Mouse (Mus musculus) embryonic facial prominence, embryonic 10.5 days (tissue): ENCODE measurements around the gene Wnt5b. TPM values are rescaled to one million over a fixed set of nuclear protein-coding genes. Genes with fewer than 3 reads are reported as not detected.

Experiments used
- DNase-seq: peaks from one replicate; pipeline ENCODE4 v3.0.0-alpha.2; 2017; ENCODE audit warnings: low spot score
- H3K27ac ChIP-seq: fragments of 300-500 bp; sonication (generic); replicated peaks from 2 replicates; pipeline ENCODE4 v1.5.1; 2016; ENCODE audit warnings: mild to moderate bottlenecking
- H3K27me3 ChIP-seq: fragments of 300-500 bp; sonication (generic); replicated peaks from 2 replicates; pipeline ENCODE4 v1.6.1; 2016; ENCODE audit warnings: low read depth, mild to moderate bottlenecking; ENCODE audit not compliant: poor library complexity, severe bottlenecking
- H3K36me3 ChIP-seq: fragments of 300-500 bp; sonication (generic); replicated peaks from 2 replicates; pipeline ENCODE4 v1.6.1; 2016; ENCODE audit warnings: mild to moderate bottlenecking, moderate library complexity
- H3K4me1 ChIP-seq: fragments of 300-500 bp; sonication (generic); 2 replicates; pipeline ENCODE4 v1.6.1; 2016
- H3K4me3 ChIP-seq: fragments of 300-500 bp; sonication (generic); 2 replicates; pipeline ENCODE4 v1.5.1; 2016; ENCODE audit warnings: mild to moderate bottlenecking, moderate library complexity
- H3K9me3 ChIP-seq: fragments of 300-500 bp; sonication (generic); 2 replicates; pipeline ENCODE4 v1.6.1; 2016; ENCODE audit warnings: mild to moderate bottlenecking
- WGBS: fragments of 180-500 bp; shearing (Covaris S2); methylation state at CpG from one replicate; pipeline ENCODE4 v1.1.7; 2016; 5-methylcytosine and 5-hydroxymethylcytosine counted together
- polyA plus RNA-seq: library from polyadenylated mRNA; unstranded; fragments of >200 nt; fragmentation: Nextera tagmentation; extraction: Ambion mirVana; gene quantifications from 2 replicates; pipeline ENCODE4 v1.2.1, GENCODE M21; 2016

Wnt5b gene
- polyA plus RNA-seq, 1 experiment from 2014 or later = 13.2 TPM

DNA sequence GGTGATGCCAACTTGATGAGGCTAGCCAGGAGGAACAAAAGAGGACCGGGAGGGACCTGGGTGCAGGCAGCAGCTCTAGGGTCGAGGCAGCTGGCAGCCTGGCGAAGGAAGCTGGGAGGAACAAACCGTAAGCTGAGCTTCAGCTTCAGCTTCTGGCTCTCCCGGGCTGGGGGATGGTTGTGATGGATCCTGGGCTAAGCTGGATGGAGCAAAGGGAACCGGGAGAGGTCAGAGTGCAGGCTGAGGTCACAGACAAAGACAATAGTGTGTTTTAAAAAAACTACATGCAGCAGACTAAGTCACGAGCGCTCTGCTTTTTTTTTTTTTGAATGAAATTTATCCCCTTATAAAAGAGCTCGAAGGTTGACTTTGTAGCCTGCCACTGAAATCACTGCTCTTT is 23.4 kb downstream of the Wnt5b start:
- Histone ChIP-seq H3K4me3 (no peak overlapping the region), H3K36me3 (peaks cover 11% of the 10 kb centered on the region), H3K27me3 (no peaks in the 10 kb centered on the region), H3K9me3 (0 out of 2 replicates have a peak, but pooled peaks cover 5% of the 10 kb centered on the region), H3K4me1 (peaks cover 31% of the 10 kb centered on the region), H3K27ac (no peak overlapping the region; the same call in 1 of the 2 replicates)
- DNase-seq = peak; percentile 46
- whole genome bisulfite sequencing = 17% methylated on average over 9 of the region's 9 CpGs

DNA sequence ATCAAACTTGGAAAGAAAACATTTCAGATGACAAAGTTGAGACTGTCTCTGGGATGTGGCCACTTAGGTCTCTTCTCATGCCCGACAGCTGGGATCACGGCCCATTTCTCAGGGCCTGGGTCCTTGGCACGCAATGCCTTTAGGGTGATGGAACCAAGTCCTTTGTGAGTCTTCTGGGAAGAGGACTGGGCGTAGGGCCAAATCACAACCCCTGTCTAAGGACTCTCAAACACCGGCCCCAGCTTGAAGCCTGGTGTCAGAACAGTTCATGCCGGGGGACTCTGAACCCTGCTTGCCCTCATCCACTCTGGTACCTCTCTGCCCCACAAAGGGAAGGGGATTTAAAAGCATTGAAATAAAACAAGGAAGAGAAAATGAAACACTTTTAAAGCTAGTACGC is 30.1 kb downstream of the Wnt5b start:
- Histone ChIP-seq H3K27ac (no peak overlapping the region), H3K36me3 (peaks cover 13% of the 10 kb centered on the region), H3K4me1 (0 out of 2 replicates have a peak, but pooled peaks cover 8% of the 10 kb centered on the region), H3K4me3 (no peak overlapping the region), H3K27me3 (no peaks in the 10 kb centered on the region), H3K9me3 (0 out of 2 replicates have a peak, but pooled peaks cover 5% of the 10 kb centered on the region)
- WGBS = 89% methylated on average over 7 of the region's 7 CpGs
- no peak for DNase-seq

DNA sequence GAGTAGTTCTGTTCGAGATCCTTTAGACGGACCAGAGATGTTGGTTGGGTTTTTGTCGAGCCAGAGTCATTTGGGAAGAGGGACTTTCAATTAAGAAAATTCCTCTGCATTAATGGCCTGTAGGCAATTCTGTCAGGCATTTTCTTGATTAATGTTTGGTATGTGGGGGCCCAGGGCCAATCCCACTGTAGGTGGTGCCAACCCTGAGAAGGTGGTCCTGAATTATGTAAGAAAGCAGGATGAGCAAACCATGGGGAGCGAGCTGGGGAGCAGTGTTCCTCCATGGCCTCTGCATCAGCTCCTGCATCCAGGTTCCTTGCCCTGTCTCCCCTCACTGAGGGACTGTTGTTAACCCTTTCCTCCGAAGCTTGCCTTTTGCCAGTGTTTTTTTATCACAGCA is 30.7 kb downstream of the Wnt5b start:
- no peak overlapping the region for H3K4me3 ChIP-seq
- no peak for DNase-seq
- no peaks in the 10 kb centered on the region for H3K27me3 ChIP-seq
- H3K4me1 ChIP-seq = 0 out of 2 replicates have a peak, but pooled peaks cover 8% of the 10 kb centered on the region
- no peak overlapping the region for H3K27ac ChIP-seq
- H3K36me3 ChIP-seq = peaks cover 17% of the 10 kb centered on the region
- WGBS = 87% methylated on average over 5 of the region's 5 CpGs
- 0 out of 2 replicates have a peak, but pooled peaks cover 5% of the 10 kb centered on the region for H3K9me3 ChIP-seq

DNA sequence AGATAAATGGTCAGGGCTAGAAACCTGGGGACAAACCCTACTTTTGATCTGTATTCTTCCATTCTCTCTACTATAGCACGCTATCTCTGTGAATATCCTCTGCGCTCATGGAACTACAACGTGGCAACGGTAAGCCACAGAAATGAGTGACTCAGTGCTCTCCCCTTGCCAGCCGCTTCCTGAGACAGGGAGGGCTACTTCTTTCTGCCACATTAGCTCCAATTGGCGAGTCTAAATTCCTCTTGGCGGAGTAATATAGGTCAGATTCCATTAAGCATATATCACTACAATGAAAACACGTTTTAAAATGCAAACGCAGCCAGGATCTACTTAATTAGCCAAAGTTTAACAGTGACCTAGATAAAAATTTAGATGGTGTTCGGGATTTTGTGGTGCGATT is 31.4 kb downstream of the Wnt5b start:
- no peaks in the 10 kb centered on the region for H3K27me3 ChIP-seq
- 90% methylated on average over 11 of the region's 11 CpGs for WGBS
- no peak for DNase-seq

DNA sequence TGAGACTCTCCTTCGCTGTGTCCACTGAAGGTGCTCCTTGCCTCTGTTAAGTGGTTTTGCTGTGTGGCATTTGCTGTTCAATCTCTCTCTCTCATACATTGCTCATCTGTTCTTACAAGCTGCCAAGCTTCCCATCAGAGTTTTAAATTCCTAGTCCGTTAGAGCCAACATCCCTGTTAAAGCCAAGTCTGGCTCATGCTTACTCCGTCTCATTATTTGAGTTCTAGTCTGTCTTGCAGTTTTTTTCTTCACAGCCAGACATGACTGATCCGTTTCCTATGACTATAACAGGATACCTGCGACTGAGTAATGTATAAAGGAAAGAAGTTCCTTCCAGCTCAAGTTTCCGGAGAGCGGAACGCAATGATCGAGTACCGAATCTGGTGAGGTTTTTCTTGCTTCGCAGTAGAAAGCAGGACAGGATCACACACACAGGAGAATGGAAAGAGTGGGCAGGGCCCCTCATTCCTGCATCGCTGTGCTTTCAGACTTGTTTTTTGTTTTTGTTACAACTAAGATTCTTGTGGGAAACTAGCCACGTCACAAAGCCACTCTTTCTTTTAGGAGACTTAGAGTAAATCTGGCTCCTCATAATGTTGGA is 34.6 kb downstream of the Wnt5b start:
- WGBS = 92% methylated on average over 13 of the region's 13 CpGs
- Histone ChIP-seq H3K4me1 (peaks cover 13% of the 10 kb centered on the region; the same call in 1 of the 2 replicates), H3K27ac (no peak overlapping the region), H3K36me3 (peaks cover 6% of the 10 kb centered on the region; the same call in 1 of the 2 replicates), H3K4me3 (no peak overlapping the region), H3K27me3 (no peaks in the 10 kb centered on the region), H3K9me3 (no peaks in the 10 kb centered on the region)
- DNase-seq = no peak

More for the DNA sequence above, 31.4 kb downstream of the Wnt5b start:
- Histone ChIP-seq H3K4me3 (no peak overlapping the region), H3K4me1 (0 out of 2 replicates have a peak, but pooled peaks cover 8% of the 10 kb centered on the region), H3K9me3 (0 out of 2 replicates have a peak, but pooled peaks cover 5% of the 10 kb centered on the region), H3K36me3 (peaks cover 17% of the 10 kb centered on the region), H3K27ac (no peak overlapping the region)

DNA sequence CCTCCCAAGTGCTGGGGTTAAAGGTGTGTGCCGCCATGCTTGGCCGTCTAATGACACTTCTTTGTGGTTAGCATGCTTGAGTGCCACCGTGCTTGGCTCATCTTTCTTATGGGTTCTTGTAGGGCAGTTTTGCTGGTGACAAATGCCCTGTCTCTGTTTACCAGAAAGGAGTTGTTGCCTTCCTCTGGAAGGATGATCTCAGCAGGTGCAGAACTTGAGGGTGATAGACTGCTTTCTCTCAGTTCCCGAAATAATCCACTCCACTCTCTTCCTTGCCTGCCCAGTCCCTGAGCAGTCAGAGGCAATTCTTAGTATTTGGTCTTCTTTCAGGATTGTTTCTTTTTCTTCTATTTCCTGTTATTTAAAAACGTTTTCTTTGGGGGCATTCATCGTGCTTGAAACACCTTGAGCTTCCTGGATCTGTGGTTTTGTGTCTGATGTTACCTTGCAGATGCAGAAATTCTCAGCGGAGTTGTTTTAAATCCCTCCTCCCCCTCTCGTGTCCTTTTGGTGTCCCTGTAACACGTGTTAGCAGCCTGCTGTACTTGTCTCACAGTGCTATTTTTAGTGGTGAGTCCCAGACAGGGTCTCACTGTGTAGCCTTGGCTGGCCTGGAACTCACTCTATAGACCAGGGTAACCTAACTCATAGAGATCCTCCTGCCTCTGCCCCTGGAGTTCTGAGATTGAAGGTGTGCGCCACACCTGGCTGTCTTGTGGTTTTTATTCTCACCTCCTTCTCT is 35.3 kb downstream of the Wnt5b start:
- Histone ChIP-seq H3K27me3 (no peaks in the 10 kb centered on the region), H3K27ac (no peak overlapping the region), H3K36me3 (peaks cover 6% of the 10 kb centered on the region; the same call in 1 of the 2 replicates), H3K4me3 (no peak overlapping the region), H3K9me3 (no peaks in the 10 kb centered on the region), H3K4me1 (peaks cover 10% of the 10 kb centered on the region; the same call in 1 of the 2 replicates)
- 79% methylated on average over 10 of the region's 10 CpGs for WGBS
- DNase-seq = no peak

DNA sequence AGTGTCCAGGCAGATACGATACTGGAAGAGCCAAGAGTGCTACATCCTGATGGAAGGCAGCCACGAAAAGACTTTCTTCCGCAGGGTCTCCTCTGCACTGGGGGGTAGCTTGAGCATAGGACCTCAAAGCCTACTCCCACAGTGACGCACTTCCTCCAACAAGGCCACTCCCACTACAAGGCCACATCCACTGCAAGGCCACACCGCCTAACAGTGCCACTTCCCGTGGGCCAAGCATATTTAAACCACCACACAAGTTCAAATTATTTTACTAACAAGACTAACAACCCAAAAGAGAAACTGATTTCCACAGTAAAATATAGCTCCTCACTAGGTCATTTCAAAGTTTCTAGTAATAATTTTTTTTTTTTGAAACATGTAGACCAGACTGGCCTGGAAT is 35.9 kb downstream of the Wnt5b start:
- Histone ChIP-seq H3K9me3 (no peaks in the 10 kb centered on the region), H3K27ac (no peak overlapping the region), H3K36me3 (peaks cover 6% of the 10 kb centered on the region; the same call in 1 of the 2 replicates), H3K4me3 (no peak overlapping the region), H3K27me3 (no peaks in the 10 kb centered on the region), H3K4me1 (peaks cover 5% of the 10 kb centered on the region; the same call in 1 of the 2 replicates)
- DNase-seq = no peak
- 92% methylated on average over 6 of the region's 6 CpGs for WGBS

DNA sequence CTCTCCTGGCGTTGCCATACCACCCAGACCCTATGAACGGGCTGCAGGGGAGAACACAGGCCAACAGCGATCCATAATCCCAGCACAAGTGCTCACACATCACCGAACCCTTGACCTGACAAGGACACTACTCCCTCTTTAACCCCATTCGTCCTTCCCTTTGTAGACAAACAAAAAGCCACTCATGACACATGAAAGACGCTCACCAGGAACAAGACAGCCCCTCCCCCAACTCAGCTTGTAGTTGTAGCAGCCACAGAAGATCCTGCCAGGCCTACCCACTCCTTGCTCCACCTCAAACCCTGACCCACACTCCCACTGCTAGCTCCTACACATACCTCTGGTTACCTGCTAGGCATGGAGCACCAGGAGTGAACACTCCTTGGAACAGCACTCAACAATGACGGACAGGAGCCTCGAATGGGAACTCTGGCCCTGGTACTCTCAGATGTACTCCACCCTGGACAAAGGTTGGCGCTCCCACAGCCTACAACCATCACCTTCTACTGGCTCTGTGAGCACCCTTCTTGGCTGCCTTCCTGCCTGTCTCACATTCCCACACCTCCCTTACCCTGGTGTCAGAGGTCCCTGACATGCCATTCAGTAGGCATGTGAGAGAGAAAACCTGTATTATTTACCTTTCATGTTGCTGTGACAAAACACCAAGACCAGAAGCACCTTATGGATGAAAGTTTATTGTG is 38.5 kb downstream of the Wnt5b start:
- H3K4me3 ChIP-seq = no peak overlapping the region
- no peak for DNase-seq
- H3K9me3 ChIP-seq = no peaks in the 10 kb centered on the region
- no peak overlapping the region for H3K27ac ChIP-seq
- peaks cover 6% of the 10 kb centered on the region; the same call in 1 of the 2 replicates for H3K36me3 ChIP-seq
- WGBS = 77% methylated on average over 9 of the region's 9 CpGs
- no peaks in the 10 kb centered on the region for H3K27me3 ChIP-seq
- peaks cover 11% of the 10 kb centered on the region for H3K4me1 ChIP-seq

DNA sequence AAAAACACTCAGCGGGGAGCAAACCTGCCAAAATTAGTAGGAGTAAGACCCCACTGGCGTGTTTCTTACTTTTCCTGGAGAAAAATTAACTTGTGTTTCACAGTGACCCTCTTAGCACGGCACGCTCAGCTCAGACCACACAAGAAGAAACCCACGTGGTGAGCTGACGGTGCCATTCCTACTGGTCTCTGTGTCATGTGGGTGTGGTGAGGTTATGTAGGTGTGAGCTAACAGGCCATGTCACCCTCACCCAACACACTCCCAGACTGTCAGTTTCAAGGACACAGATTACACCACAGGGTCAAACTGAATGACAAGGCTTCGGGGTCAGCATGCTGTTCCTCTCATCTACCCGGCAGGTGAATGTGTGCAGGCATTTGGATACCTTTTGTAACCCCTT is 39.4 kb downstream of the Wnt5b start:
- no peaks in the 10 kb centered on the region for H3K27me3 ChIP-seq
- WGBS = 88% methylated on average over 8 of the region's 8 CpGs
- H3K27ac ChIP-seq = no peak overlapping the region
- no peaks in the 10 kb centered on the region for H3K9me3 ChIP-seq
- no peak overlapping the region for H3K4me3 ChIP-seq
- peaks cover 6% of the 10 kb centered on the region; the same call in 1 of the 2 replicates for H3K36me3 ChIP-seq
- no peak for DNase-seq
- H3K4me1 ChIP-seq = peaks cover 15% of the 10 kb centered on the region

DNA sequence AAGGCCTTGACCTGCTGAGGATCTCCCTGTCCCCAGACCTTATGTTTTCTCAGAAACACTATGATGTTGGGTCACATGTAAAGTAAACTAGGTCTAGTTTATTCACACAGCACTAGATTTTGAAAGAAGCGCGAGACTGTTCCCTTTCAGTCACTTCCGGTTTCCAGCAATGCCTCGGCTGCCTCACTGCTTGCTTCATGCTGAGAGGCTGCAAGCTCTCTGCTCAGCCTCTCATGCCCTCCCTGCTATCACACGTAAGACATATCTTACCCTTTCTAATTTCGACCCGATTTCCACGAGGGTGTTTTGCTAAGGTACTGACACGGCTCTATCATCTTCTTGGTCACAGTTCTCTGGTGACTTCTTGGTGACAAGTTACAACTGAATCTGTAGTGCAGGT is 42.1 kb downstream of the Wnt5b start:
- H3K9me3 ChIP-seq = no peaks in the 10 kb centered on the region
- WGBS = 51% methylated on average over 9 of the region's 9 CpGs
- H3K27me3 ChIP-seq = no peaks in the 10 kb centered on the region
- peaks cover 29% of the 10 kb centered on the region for H3K4me1 ChIP-seq
- no peak overlapping the region for H3K27ac ChIP-seq
- H3K4me3 ChIP-seq = no peak overlapping the region
- no peaks in the 10 kb centered on the region for H3K36me3 ChIP-seq
- no peak for DNase-seq

DNA sequence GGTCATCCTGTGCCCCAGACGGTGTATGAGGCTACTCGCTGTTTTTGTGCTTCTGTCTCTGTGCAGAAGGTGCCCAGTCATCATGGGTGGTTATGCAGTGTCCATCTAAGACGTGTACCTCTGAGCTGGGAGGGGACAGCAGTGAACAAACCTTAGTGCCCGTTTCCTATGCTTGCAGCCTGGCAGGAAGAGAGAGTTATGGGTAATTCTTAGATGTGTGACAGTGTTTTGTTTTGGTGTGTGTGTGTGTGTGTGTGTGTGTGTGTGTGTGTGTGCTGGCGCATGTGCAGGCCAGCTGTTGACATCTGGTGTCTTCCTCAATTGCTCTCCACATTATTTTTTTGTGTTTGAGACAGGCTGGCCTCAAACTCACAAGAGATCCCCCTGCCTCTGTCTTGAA is 44.1 kb downstream of the Wnt5b start:
- no peaks in the 10 kb centered on the region for H3K27me3 ChIP-seq

DNA sequence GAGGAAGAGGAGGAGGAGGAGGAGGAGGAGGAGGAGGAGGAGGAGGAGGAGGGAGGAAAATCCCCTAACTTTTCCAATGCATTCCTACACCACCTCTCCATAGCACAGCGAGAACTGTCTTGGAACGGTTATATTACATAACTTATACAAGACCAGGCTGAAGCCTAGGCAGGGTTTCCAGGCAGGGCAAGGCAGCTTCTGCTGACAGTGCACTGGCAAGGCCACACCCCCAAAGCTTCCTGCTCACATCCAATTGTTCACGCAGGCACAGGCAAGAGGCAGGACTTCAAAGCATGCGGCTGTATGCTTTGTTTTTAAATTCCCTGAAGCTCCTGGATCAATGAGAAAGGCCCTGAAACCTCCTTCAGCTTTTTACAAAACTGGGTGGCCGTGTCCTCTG is 44.9 kb downstream of the Wnt5b start:
- Histone ChIP-seq H3K4me1 (peaks cover 27% of the 10 kb centered on the region), H3K27ac (peak overlapping the region; percentile 48; the same call in 1 of the 2 replicates), H3K4me3 (no peak overlapping the region), H3K27me3 (no peaks in the 10 kb centered on the region), H3K36me3 (peaks cover 3% of the 10 kb centered on the region; the same call in 1 of the 2 replicates), H3K9me3 (no peaks in the 10 kb centered on the region; the same call in 1 of the 2 replicates)
- WGBS = 28% methylated on average over 5 of the region's 5 CpGs
- peak; percentile 50 for DNase-seq

More for the DNA sequence above, 44.1 kb downstream of the Wnt5b start:
- Histone ChIP-seq H3K9me3 (no peaks in the 10 kb centered on the region), H3K27ac (no peak overlapping the region), H3K4me1 (peaks cover 27% of the 10 kb centered on the region), H3K4me3 (no peak overlapping the region), H3K36me3 (0 out of 2 replicates have a peak, but pooled peaks cover under 1% of the 10 kb centered on the region)
- 65% methylated on average over 5 of the region's 5 CpGs for WGBS
- no peak for DNase-seq
